Mouse (Mus musculus) adrenal gland, postnatal 25 days (tissue): ENCODE measurements around the gene Edem3. TPM values are rescaled to one million over a fixed set of nuclear protein-coding genes. Genes with fewer than 3 reads are reported as not detected.
"Not testable (repeated sequence)": the region's sequence is repeated elsewhere in the genome, so short reads cannot be mapped to it uniquely, and the experiment has no call there.

Experiments used
- DNase-seq: peaks from one replicate; pipeline ENCODE4 v3.0.0; 2021; ENCODE audit warnings: mixed read lengths
- total RNA-seq: library from RNA; stranded (reverse); gene quantifications from 2 replicates; pipeline ENCODE4 v1.2.3, GENCODE M21; 2021

The Edem3 gene
- total RNA-seq, 1 experiment from 2014 or later, result 129 TPM

- no peak for DNase-seq
Measured at GRCm38 (mm10) chr1:151811456-151811855, 56.3 kb downstream of the Edem3 start.

- DNase-seq, result no peak
Measured at GRCm38 (mm10) chr1:151812004-151812712, 57.0 kb downstream of the Edem3 start.

- DNase-seq, result no peak
Measured at GRCm38 (mm10) chr1:151816051-151816450, 60.9 kb downstream of the Edem3 start.

- no peak for DNase-seq
Measured at GRCm38 (mm10) chr1:151819190-151819589, 64.0 kb downstream of the Edem3 start.

- peak; percentile 50 for DNase-seq
Measured at GRCm38 (mm10) chr1:151820457-151820856, 65.3 kb downstream of the Edem3 start.

- no peak for DNase-seq
Measured at GRCm38 (mm10) chr1:151825065-151825464, 69.9 kb downstream of the Edem3 start.

- no peak for DNase-seq
Measured at GRCm38 (mm10) chr1:151831791-151832190, 76.6 kb downstream of the Edem3 start.

GRCm38 (mm10) chr1:151835261-151835660 is 80.1 kb downstream of the Edem3 start:
- no peak for DNase-seq

- DNase-seq, result not testable (repeated sequence)
Measured at GRCm38 (mm10) chr1:151840345-151840744, 85.2 kb downstream of the Edem3 start.

- no peak for DNase-seq
Measured at GRCm38 (mm10) chr1:151845252-151845832, 90.2 kb downstream of the Edem3 start.

- DNase-seq, result no peak
Measured at GRCm38 (mm10) chr1:151845926-151846782, 91.0 kb downstream of the Edem3 start.

GRCm38 (mm10) chr1:151848286-151848685 is 93.1 kb downstream of the Edem3 start:
- DNase-seq, result no peak

GRCm38 (mm10) chr1:151849993-151850608 is 94.9 kb downstream of the Edem3 start:
- no peak for DNase-seq

- no peak for DNase-seq
Measured at GRCm38 (mm10) chr1:151851051-151851848, 96.1 kb downstream of the Edem3 start.

GRCm38 (mm10) chr1:151851976-151852375 is 96.8 kb downstream of the Edem3 start:
- no peak for DNase-seq

- DNase-seq, result no peak
Measured at GRCm38 (mm10) chr1:151855561-151855960, 100.4 kb downstream of the Edem3 start.

GRCm38 (mm10) chr1:151858474-151858873 is 103.3 kb downstream of the Edem3 start:
- DNase-seq, result no peak

- DNase-seq, result no peak
Measured at GRCm38 (mm10) chr1:151861334-151861995, 106.3 kb downstream of the Edem3 start.

GRCm38 (mm10) chr1:151862109-151862508 is 106.9 kb downstream of the Edem3 start:
- DNase-seq, result no peak

- no peak for DNase-seq
Measured at GRCm38 (mm10) chr1:151863135-151863796, 108.1 kb downstream of the Edem3 start.

- DNase-seq, result peak; percentile 70
Measured at GRCm38 (mm10) chr1:151863797-151864147, 108.6 kb downstream of the Edem3 start.
